Mouse (Mus musculus) testis, adult 2 months (tissue): ENCODE measurements around the gene Grid1.

ENCODE experiments used
- CTCF ChIP-seq: fragments of 200-500 bp; IDR thresholded peaks from 2 replicates; pipeline ENCODE4 v1.5.1; 2012; ENCODE audit warnings: low read depth, mild to moderate bottlenecking, inconsistent platforms, low read length, moderate library complexity; ENCODE audit not compliant: control insufficient read depth, insufficient read depth, insufficient replicate concordance
- POLR2A ChIP-seq: fragments of 200-500 bp; IDR thresholded peaks from 2 replicates; pipeline ENCODE4 v1.6.1; 2012; ENCODE audit warnings: low read depth, mild to moderate bottlenecking, inconsistent platforms, low read length, moderate library complexity; ENCODE audit not compliant: control insufficient read depth

GRCm38 (mm10) chr14:35139824-35140223 is 319.9 kb downstream of the Grid1 start:
- TF ChIP-seq POLR2A (no peak), CTCF (no peak)
